Mouse (Mus musculus) kidney, embryonic 14.5 days (tissue): Measurements from ENCODE around the gene Plaur. TPM values are rescaled to one million over a fixed set of nuclear protein-coding genes. Genes with fewer than 3 reads are reported as not detected.

ENCODE experiments used
- ATAC-seq: fragments of 200-750 bp; cut with Nextera tagmentation; 2 replicates; pipeline ENCODE4 v1.8.0; 2017; ENCODE audit warnings: moderate number of reproducible peaks, mild to moderate bottlenecking, moderate TSS enrichment, moderate library complexity; ENCODE audit not compliant: low FRiP score, low TSS enrichment
- H3K27ac ChIP-seq: fragments of 300-500 bp; sonication (generic); 2 replicates; pipeline ENCODE4 v1.5.1; 2014; ENCODE audit warnings: low read depth, mild to moderate bottlenecking, low read length, moderate library complexity, mixed read lengths
- H3K27me3 ChIP-seq: fragments of 300-500 bp; sonication (generic); 2 replicates; pipeline ENCODE4 v1.6.1; 2014; ENCODE audit warnings: mild to moderate bottlenecking, low read length; ENCODE audit not compliant: control insufficient read depth, insufficient read depth
- H3K36me3 ChIP-seq: fragments of 300-500 bp; sonication (generic); 2 replicates; pipeline ENCODE4 v1.6.1; 2014; ENCODE audit warnings: low read length, mixed read lengths; ENCODE audit not compliant: control insufficient read depth, insufficient read depth
- H3K4me1 ChIP-seq: fragments of 300-500 bp; sonication (generic); 2 replicates; pipeline ENCODE4 v1.6.1; 2014; ENCODE audit warnings: low read length, mixed read lengths; ENCODE audit not compliant: control insufficient read depth, insufficient read depth
- H3K4me2 ChIP-seq: fragments of 300-500 bp; sonication (generic); replicated peaks from 2 replicates; pipeline ENCODE4 v1.6.1; 2014; ENCODE audit warnings: low read depth, mild to moderate bottlenecking, low read length
- H3K4me3 ChIP-seq: fragments of 300-500 bp; sonication (generic); 2 replicates; pipeline ENCODE4 v1.5.1; 2014; ENCODE audit warnings: mild to moderate bottlenecking, low read length
- H3K9ac ChIP-seq: fragments of 300-500 bp; sonication (generic); 2 replicates; pipeline ENCODE4 v1.6.1; 2014; ENCODE audit warnings: low read depth, mild to moderate bottlenecking, low read length, moderate library complexity
- H3K9me3 ChIP-seq: fragments of 300-500 bp; sonication (generic); 2 replicates; pipeline ENCODE4 v1.6.1; 2016; ENCODE audit warnings: low read length; ENCODE audit not compliant: control insufficient read depth
- WGBS: fragments of 180-500 bp; shearing (Covaris S2); extraction: QIAGEN DNeasy Blood & Tissue Kit; methylation state at CpG from one replicate; pipeline ENCODE4 v1.1.7; 2014; 5-methylcytosine and 5-hydroxymethylcytosine counted together
- polyA plus RNA-seq: library from polyadenylated mRNA; unstranded; fragments of >200 nt; fragmentation: Nextera tagmentation; extraction: Ambion mirVana; gene quantifications from 2 replicates; pipeline ENCODE4 v1.2.1, GENCODE M21; 2014

Gene Plaur
- polyA plus RNA-seq: 14.1 TPM in 2 replicates

DNA sequence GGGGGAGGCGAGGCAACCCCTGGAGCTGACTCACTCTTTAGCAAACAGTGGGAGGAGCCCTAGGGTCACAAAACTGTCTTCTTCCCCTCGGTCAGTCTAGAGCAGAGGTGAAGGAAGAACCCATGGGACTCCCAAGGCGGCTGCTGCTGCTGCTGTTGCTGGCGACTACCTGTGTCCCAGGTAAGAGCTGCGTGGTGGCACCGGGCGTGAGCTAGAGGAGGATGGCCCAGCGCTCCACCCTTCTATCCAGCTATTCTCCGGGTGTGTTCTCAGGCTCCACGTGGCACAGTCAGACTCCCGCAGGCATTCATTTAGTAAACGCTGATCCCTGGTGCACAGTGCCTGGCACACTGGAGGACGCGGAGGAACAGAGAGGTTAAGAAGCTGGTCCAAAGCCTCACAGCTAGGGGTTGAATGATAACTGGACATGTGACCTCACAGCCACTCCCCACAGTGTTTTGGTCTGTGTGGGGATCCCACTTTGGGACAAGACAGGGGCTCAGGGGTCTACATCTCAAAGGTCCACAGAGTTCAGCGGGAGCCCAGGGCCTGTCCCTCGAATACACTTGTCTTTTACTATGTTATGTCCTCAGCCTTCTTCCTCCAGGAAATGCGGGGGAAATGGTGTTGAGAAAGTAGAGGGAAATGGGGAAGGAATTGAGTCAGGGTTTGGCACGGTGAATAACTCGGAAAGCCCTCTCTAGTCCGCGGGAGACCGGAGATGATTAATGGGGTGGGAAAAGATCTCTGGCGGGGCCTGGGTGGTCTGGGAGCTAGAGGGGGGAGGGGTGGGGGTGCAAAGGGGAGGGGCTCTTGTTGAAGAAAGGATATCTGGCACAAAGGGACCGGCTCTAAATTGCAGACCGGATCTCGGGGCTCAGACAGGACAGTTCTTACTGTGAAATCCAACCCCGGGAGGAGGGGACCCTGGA lies at the start of gene Plaur:
Gene Plaur, plus strand, starts transcription at position 97 of the 932 bp plus-strand sequence.
- peak within 1 kb of the TSS; percentile 40 for H3K4me2 ChIP-seq
- peak within 1 kb of the TSS; percentile 76 for H3K27ac ChIP-seq
- ATAC-seq: peak; percentile 63
- H3K4me3 ChIP-seq: peak within 1 kb of the TSS; percentile 29
- peak within 1 kb of the TSS; percentile 32; the same call in 1 of the 2 replicates for H3K9ac ChIP-seq
- H3K27me3 ChIP-seq: no peaks in the 10 kb centered on the region
- no peaks in the 10 kb centered on the region for H3K36me3 ChIP-seq
- 4% methylated on average over 27 of the region's 27 CpGs for WGBS
- H3K9me3 ChIP-seq: no peaks in the 10 kb centered on the region
- 0 out of 2 replicates have a peak, but pooled peaks cover 18% of the 10 kb centered on the region for H3K4me1 ChIP-seq

- no peak overlapping the region for H3K4me2 ChIP-seq
- H3K27ac ChIP-seq: no peak overlapping the region
- no peaks in the 10 kb centered on the region for H3K27me3 ChIP-seq
- no peak overlapping the region for H3K9ac ChIP-seq
- no peaks in the 10 kb centered on the region for H3K4me1 ChIP-seq
- peaks cover 5% of the 10 kb centered on the region; the same call in 1 of the 2 replicates for H3K36me3 ChIP-seq
- no peak overlapping the region for H3K4me3 ChIP-seq
- WGBS: 80% methylated on average over 3 of the region's 3 CpGs
- H3K9me3 ChIP-seq: no peaks in the 10 kb centered on the region
- no peak for ATAC-seq
Observed at GRCm38 (mm10) chr7:24413630-24414029, 48.7 kb upstream of the Plaur start.

GRCm38 (mm10) chr7:24415261-24415660 lies 47.0 kb upstream of the Plaur start:
- no peak overlapping the region for H3K4me3 ChIP-seq
- H3K27ac ChIP-seq: no peak overlapping the region
- H3K36me3 ChIP-seq: peaks cover 8% of the 10 kb centered on the region; the same call in 1 of the 2 replicates
- H3K27me3 ChIP-seq: no peaks in the 10 kb centered on the region
- H3K9me3 ChIP-seq: no peaks in the 10 kb centered on the region
- H3K9ac ChIP-seq: no peak overlapping the region
- H3K4me1 ChIP-seq: no peaks in the 10 kb centered on the region
- no peak overlapping the region for H3K4me2 ChIP-seq
- ATAC-seq: no peak
- WGBS: 83% methylated on average over 7 of the region's 7 CpGs

DNA sequence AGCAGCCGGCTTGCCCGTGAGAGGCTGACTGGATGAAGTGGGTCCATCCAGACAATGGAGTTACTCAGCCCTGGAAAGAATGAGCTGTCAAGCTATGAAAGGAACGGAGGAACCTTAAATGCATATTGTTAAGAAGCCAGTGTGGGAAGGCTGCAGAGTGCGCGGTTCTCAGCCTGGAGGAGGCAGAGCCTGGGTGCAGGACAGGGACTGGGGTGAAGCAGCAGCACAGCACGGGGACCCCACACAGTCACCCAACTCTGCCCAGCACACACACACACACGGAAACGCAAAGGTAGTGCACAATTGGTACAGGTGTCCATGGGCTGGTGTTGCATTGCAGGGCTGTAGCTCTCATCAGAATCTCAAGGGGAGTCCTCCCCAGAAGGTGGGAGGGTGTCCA lies 42.7 kb upstream of the Plaur start:
- Histone ChIP-seq H3K4me3 (no peak overlapping the region), H3K27ac (no peak overlapping the region), H3K4me1 (peaks cover 6% of the 10 kb centered on the region; the same call in 1 of the 2 replicates), H3K9me3 (no peaks in the 10 kb centered on the region), H3K9ac (no peak overlapping the region), H3K36me3 (peaks cover 23% of the 10 kb centered on the region; the same call in 1 of the 2 replicates), H3K4me2 (no peak overlapping the region), H3K27me3 (no peaks in the 10 kb centered on the region)
- WGBS: 93% methylated on average over 8 of the region's 8 CpGs
- no peak for ATAC-seq

DNA sequence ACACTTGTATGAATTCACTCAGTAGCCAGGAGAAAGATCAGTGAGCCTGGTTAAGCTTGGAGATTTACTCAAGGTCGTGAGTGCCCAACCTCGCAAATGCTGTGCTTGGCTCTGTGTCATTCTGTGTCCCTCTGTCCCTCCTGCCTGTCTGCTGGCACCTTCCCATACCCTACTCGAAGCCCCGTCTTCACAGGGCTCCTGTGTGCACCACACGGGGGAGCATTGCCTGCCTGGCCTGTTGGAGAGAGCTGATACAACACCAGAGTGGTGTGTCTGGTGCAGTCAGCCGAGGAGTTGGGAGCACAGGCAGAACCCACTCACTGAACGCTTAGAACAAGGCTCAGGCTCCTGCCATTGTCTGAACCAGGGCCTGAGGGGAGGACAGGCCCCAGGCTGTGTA lies 40.6 kb upstream of the Plaur start:
- Histone ChIP-seq H3K9ac (no peak overlapping the region), H3K27ac (no peak overlapping the region), H3K27me3 (no peaks in the 10 kb centered on the region), H3K4me3 (no peak overlapping the region), H3K36me3 (peaks cover 22% of the 10 kb centered on the region; the same call in 1 of the 2 replicates), H3K4me2 (no peak overlapping the region), H3K4me1 (peaks cover 6% of the 10 kb centered on the region; the same call in 1 of the 2 replicates), H3K9me3 (no peaks in the 10 kb centered on the region)
- WGBS: 81% methylated on average over 7 of the region's 7 CpGs
- no peak for ATAC-seq

- Histone ChIP-seq H3K4me3 (no peak overlapping the region), H3K27me3 (no peaks in the 10 kb centered on the region), H3K4me2 (no peak overlapping the region), H3K9me3 (no peaks in the 10 kb centered on the region), H3K9ac (no peak overlapping the region), H3K36me3 (peaks cover 19% of the 10 kb centered on the region; the same call in 1 of the 2 replicates), H3K4me1 (peaks cover 6% of the 10 kb centered on the region; the same call in 1 of the 2 replicates), H3K27ac (no peak overlapping the region)
- 81% methylated on average over 8 of the region's 8 CpGs for WGBS
- ATAC-seq: no peak
Observed at GRCm38 (mm10) chr7:24422251-24422650, 40.0 kb upstream of the Plaur start.

DNA sequence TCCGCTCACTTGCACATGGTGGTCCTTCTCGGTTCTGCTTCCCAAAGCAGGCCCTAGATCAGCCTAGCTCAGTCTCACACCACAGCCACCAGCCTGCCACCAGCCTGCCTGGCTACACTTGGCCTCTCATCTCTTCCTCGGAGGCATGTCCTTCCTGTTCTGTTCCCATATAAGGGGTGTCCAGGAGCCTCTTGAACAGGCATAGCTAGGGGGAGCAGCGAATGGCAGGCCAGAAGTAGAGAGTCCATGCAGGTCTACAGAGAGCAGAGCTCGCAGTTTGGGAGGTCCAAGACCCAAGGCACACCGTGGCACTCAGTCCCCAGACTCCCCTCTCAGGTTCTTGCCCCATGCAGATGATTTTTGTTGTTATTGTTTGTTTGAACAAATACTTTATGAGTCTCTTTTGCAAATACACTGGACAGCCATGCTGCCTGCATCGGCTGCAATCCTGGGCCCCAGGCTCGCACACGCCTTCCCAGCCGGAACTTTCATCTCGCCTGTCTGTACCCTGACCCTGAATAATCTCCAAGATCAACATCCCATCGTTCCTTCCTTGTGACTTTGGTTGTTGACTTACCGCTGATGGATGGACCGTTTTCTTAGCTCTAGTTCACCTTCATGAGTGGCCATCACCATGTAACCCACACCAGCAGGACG lies 39.0 kb upstream of the Plaur start:
- H3K4me1 ChIP-seq: peaks cover 6% of the 10 kb centered on the region; the same call in 1 of the 2 replicates
- no peak overlapping the region for H3K27ac ChIP-seq
- no peaks in the 10 kb centered on the region for H3K9me3 ChIP-seq
- no peak for ATAC-seq
- H3K27me3 ChIP-seq: no peaks in the 10 kb centered on the region
- H3K9ac ChIP-seq: no peak overlapping the region
- H3K36me3 ChIP-seq: peaks cover 19% of the 10 kb centered on the region; the same call in 1 of the 2 replicates
- H3K4me2 ChIP-seq: no peak overlapping the region
- 81% methylated on average over 15 of the region's 15 CpGs for WGBS
- no peak overlapping the region for H3K4me3 ChIP-seq

GRCm38 (mm10) chr7:24423956-24424732 lies 38.1 kb upstream of the Plaur start:
- Histone ChIP-seq H3K9ac (no peak overlapping the region), H3K4me1 (peaks cover 6% of the 10 kb centered on the region; the same call in 1 of the 2 replicates), H3K36me3 (peaks cover 19% of the 10 kb centered on the region; the same call in 1 of the 2 replicates), H3K4me3 (no peak overlapping the region), H3K9me3 (no peaks in the 10 kb centered on the region), H3K27ac (no peak overlapping the region), H3K27me3 (no peaks in the 10 kb centered on the region), H3K4me2 (no peak overlapping the region)
- 71% methylated on average over 12 of the region's 12 CpGs for WGBS
- ATAC-seq: peak; percentile 61; the same call in 1 of the 2 replicates
